Mouse (Mus musculus) liver, embryonic 14.5 days (tissue): ENCODE data around the gene Sh3pxd2a. TPM values are rescaled to one million over a fixed set of nuclear protein-coding genes. Genes with fewer than 3 reads are reported as not detected.
A peak's percentile ranks its signal among the peaks of the same experiment; 100 is the strongest.

Experiments used
- ATAC-seq: fragments of 200-750 bp; cut with Nextera tagmentation; 2 replicates; pipeline ENCODE4 v1.8.0; 2017; ENCODE audit warnings: moderate number of reproducible peaks, mild to moderate bottlenecking, moderate library complexity; ENCODE audit not compliant: insufficient read depth
- DNase-seq, 3 experiments: peaks; one replicate each; pipeline ENCODE4 v3.0.0-alpha.2; 2012 to 2013; ENCODE audit warnings: low read depth in 3 of 3, low spot score in 3 of 3
- H3K27ac ChIP-seq: fragments of 300-500 bp; sonication (generic); 2 replicates; pipeline ENCODE4 v1.5.1; 2014; ENCODE audit warnings: moderate library complexity, mild to moderate bottlenecking, control low read depth, inconsistent platforms
- H3K27me3 ChIP-seq: fragments of 300-500 bp; sonication (generic); 2 replicates; pipeline ENCODE4 v1.6.1; 2014; ENCODE audit warnings: mild to moderate bottlenecking, low read length, moderate library complexity; ENCODE audit not compliant: control insufficient read depth, insufficient read depth
- H3K36me3 ChIP-seq: fragments of 300-500 bp; sonication (generic); replicated peaks from 2 replicates; pipeline ENCODE4 v1.6.1; 2014; ENCODE audit warnings: low read depth; ENCODE audit not compliant: control insufficient read depth, insufficient read depth
- H3K4me1 ChIP-seq, 2 experiments: fragments of 200-500 bp in 1 of 2; fragments of 300-500 bp in 1 of 2; sonication (generic) in 1 of 2; replicated peaks; 2 replicates each; pipeline ENCODE4 v1.6.1; 2012 to 2014; ENCODE audit warnings: antibody characterized with exemption in 1 of 2, inconsistent platforms in 1 of 2, low read length in 1 of 2; ENCODE audit not compliant: control insufficient read depth in 2 of 2, insufficient read depth in 2 of 2
- H3K4me2 ChIP-seq: fragments of 300-500 bp; sonication (generic); 2 replicates; pipeline ENCODE4 v1.6.1; 2014; ENCODE audit warnings: low read depth, mild to moderate bottlenecking, control low read depth, moderate library complexity
- H3K4me3 ChIP-seq, 2 experiments: fragments of 200-500 bp in 1 of 2; fragments of 300-500 bp in 1 of 2; sonication (generic) in 1 of 2; 2 replicates each; pipeline ENCODE4 v1.5.1; 2012 to 2014; ENCODE audit warnings: low read depth in 2 of 2, low read length in 2 of 2, mild to moderate bottlenecking in 2 of 2, control low read depth in 1 of 2, inconsistent platforms in 1 of 2, moderate library complexity in 1 of 2; ENCODE audit not compliant: insufficient read depth in 1 of 2
- H3K9ac ChIP-seq: fragments of 300-500 bp; sonication (generic); replicated peaks from 2 replicates; pipeline ENCODE4 v1.6.1; 2014; ENCODE audit warnings: mild to moderate bottlenecking, control low read depth, moderate library complexity
- H3K9me3 ChIP-seq: fragments of 300-500 bp; sonication (generic); 2 replicates; pipeline ENCODE4 v1.6.1; 2016; ENCODE audit warnings: low read length, mixed read lengths; ENCODE audit not compliant: control insufficient read depth
- CTCF ChIP-seq: IDR thresholded peaks from 2 replicates; pipeline ENCODE4 v1.5.1; 2016; ENCODE audit warnings: antibody characterized with exemption, low read depth, control low read depth
- EP300 ChIP-seq: IDR thresholded peaks from 2 replicates; pipeline ENCODE4 v1.6.1; 2016; ENCODE audit warnings: antibody characterized with exemption, low read depth
- WGBS: fragments of 180-500 bp; shearing (Covaris S2); extraction: QIAGEN DNeasy Blood & Tissue Kit; methylation state at CpG from one replicate; pipeline ENCODE4 v1.1.7; 2014; ENCODE audit not compliant: insufficient replicate concordance; 5-methylcytosine and 5-hydroxymethylcytosine counted together
- polyA plus RNA-seq, 2 experiments: library from polyadenylated mRNA; depleted of rRNA in 1 of 2; stranded (reverse) in 1 of 2; unstranded in 1 of 2; fragments of >200 nt; fragmentation: Nextera tagmentation in 1 of 2; extraction: Ambion mirVana in 1 of 2; gene quantifications; 2 replicates each; pipeline versions ENCODE4 v1.2.1 to v1.2.3; 2012 to 2014

The Sh3pxd2a gene
- polyA plus RNA-seq, 2 experiments = 0.50 to 1.6 TPM

GRCm38 (mm10) chr19:47315917-47316265, 148.3 kb downstream of the Sh3pxd2a start:
- DNase-seq = no peak
- WGBS = 29% methylated on average over 1 of the region's 1 CpGs

GRCm38 (mm10) chr19:47315091-47315916, 148.9 kb downstream of the Sh3pxd2a start:
- Histone ChIP-seq H3K9me3 (no peaks in the 10 kb centered on the region), H3K4me1 (peaks cover 0 to 3% of the 10 kb centered on the region in 2 experiments; a peak in 2 of 4 replicates), H3K36me3 (no peaks in the 10 kb centered on the region), H3K27me3 (peaks cover 13% of the 10 kb centered on the region), H3K4me2 (0 out of 2 replicates have a peak overlapping the region, but pooled peaks have one; percentile 50), H3K4me3 (no peak overlapping the region), H3K9ac (no peak overlapping the region), H3K27ac (no peak overlapping the region)
- TF ChIP-seq CTCF (no peak), EP300 (no peak)
- DNase-seq (no peak), ATAC-seq (no peak)
- 51% methylated on average over 14 of the region's 14 CpGs for WGBS

More at GRCm38 (mm10) chr19:47315917-47316265, 148.3 kb downstream of the Sh3pxd2a start:
- TF ChIP-seq EP300 (no peak), CTCF (no peak)
- no peak for ATAC-seq
- Histone ChIP-seq H3K9me3 (no peaks in the 10 kb centered on the region), H3K36me3 (no peaks in the 10 kb centered on the region), H3K9ac (no peak overlapping the region), H3K4me2 (no peak overlapping the region), H3K4me3 (no peak overlapping the region), H3K4me1 (peaks cover 0 to 2% of the 10 kb centered on the region in 2 experiments; a peak in 2 of 4 replicates), H3K27ac (no peak overlapping the region), H3K27me3 (peaks cover 13% of the 10 kb centered on the region)

- H3K36me3 ChIP-seq = no peaks in the 10 kb centered on the region
- H3K9ac ChIP-seq = no peak overlapping the region
- peaks cover 13% of the 10 kb centered on the region for H3K27me3 ChIP-seq
- TF ChIP-seq CTCF (no peak), EP300 (no peak)
- WGBS = 6% methylated on average over 49 of the region's 49 CpGs
- peaks cover 0 to 3% of the 10 kb centered on the region in 2 experiments; a peak in 2 of 4 replicates for H3K4me1 ChIP-seq
- no peak overlapping the region for H3K27ac ChIP-seq
- DNase-seq = no peak
- no peak for ATAC-seq
- H3K9me3 ChIP-seq = no peaks in the 10 kb centered on the region
- peak overlapping the region; percentile 50 for H3K4me2 ChIP-seq
- peak overlapping the region; percentile 8 to 34; a peak in 3 of 4 replicates for H3K4me3 ChIP-seq
These were observed 149.9 kb downstream of the Sh3pxd2a start for GRCm38 (mm10) chr19:47314076-47314941.

GRCm38 (mm10) chr19:47313387-47314075, 150.7 kb downstream of the Sh3pxd2a start:
- peaks cover 13% of the 10 kb centered on the region for H3K27me3 ChIP-seq
- TF ChIP-seq EP300 (no peak), CTCF (no peak)
- H3K4me1 ChIP-seq = peaks cover 0 to 3% of the 10 kb centered on the region in 2 experiments; a peak in 2 of 4 replicates
- no peak for ATAC-seq
- H3K4me3 ChIP-seq = peak overlapping the region; percentile 8 to 34; a peak in 3 of 4 replicates
- H3K9me3 ChIP-seq = no peaks in the 10 kb centered on the region
- no peak overlapping the region for H3K27ac ChIP-seq
- H3K4me2 ChIP-seq = peak overlapping the region; percentile 50
- H3K9ac ChIP-seq = no peak overlapping the region
- no peaks in the 10 kb centered on the region for H3K36me3 ChIP-seq
- WGBS = 33% methylated on average over 11 of the region's 11 CpGs
- DNase-seq = no peak
